Mouse (Mus musculus): ENCODE results near the gene Spata16.
"Not testable (repeated sequence)": the region's sequence is repeated elsewhere in the genome, so short reads cannot be mapped to it uniquely, and the experiment has no call there.

Spata16 gene

GRCm38 (mm10) chr3:26637402-26637801, at the start of gene Spata16:
Gene Spata16, plus strand, starts transcription at chr3:26637620.
- DNase-seq, result no peak

DNA sequence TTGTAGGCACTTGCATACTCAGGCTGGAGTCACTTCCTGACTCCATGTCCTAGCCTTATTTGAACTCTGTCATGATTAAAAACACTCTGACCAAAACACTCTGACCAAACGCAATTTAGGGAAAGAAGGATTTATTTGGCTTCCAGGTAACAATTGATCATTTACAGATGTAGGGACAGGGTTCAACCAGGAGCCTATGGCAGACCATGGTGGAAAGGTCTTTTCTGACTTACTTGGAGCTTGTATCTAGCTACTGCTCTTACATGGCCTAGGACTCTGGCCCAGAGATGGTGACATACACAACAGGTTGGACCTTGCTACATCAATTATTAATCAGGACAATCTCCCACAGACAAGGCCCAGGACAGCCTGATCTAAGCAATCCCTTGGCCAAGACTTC, 32.6 kb upstream of the Spata16 start:
- DNase-seq, result no peak

GRCm38 (mm10) chr3:26608531-26608930, 28.9 kb upstream of the Spata16 start:
- no peak for DNase-seq

GRCm38 (mm10) chr3:26639214-26639613, 1.8 kb downstream of the Spata16 start:
- DNase-seq, result no peak

DNA sequence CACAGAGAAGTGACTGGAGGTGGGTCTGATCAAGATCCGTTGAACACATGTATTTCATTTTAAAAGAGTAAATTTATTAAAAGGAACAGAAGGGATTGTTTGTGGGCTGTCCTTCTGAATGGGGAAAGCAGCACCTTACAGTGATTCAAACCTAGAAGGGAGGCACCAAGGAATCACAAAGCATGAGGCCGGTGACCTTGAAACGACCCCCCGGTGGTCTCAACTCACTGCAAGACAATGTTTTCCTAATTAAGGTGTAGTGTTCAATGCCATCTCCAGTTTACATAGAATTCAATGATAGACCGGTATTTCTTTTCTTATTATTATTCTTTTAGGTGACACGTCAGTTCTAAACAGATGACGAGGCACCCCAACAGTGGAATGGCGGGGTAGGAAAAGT, 2.4 kb downstream of the Spata16 start:
- DNase-seq, result no peak

DNA sequence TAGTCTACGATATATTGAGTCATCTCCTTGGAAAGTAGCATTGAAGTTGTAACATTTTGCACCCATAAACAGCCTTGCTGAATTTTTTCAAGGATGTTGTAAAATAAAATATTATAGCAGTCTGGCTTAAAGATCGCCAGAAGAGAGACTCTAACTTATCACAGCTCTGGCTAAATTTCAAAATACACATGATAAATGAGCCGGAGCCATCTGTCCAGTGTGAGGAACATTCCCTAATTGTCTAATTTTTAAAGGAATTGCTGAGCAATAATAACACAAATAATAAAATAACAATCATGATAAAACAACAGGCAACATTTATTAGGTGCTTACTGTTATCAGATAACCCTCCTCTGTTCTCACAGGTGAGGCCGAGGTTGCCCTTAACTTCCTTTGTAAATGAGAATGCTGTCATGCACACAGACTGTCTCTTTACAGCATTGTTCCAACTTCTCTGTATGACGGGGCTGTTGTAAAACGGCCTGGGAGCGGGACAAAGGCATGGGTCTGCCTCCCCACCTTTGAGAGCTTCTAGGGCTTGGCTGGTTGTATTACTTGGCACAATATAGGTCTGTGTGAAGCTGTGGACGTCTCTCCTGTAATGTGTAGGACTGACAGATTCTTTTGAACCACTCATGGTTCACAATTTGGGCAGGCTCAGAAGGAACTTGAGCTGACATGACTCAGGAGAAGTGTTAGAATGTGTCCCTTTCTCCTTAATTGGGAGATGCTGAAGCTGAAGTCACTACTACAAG, 3.1 kb downstream of the Spata16 start:
- DNase-seq, result no peak

GRCm38 (mm10) chr3:26641351-26642249, 4.2 kb downstream of the Spata16 start:
- no peak for DNase-seq

GRCm38 (mm10) chr3:26644136-26644535, 6.7 kb downstream of the Spata16 start:
- no peak for DNase-seq

DNA sequence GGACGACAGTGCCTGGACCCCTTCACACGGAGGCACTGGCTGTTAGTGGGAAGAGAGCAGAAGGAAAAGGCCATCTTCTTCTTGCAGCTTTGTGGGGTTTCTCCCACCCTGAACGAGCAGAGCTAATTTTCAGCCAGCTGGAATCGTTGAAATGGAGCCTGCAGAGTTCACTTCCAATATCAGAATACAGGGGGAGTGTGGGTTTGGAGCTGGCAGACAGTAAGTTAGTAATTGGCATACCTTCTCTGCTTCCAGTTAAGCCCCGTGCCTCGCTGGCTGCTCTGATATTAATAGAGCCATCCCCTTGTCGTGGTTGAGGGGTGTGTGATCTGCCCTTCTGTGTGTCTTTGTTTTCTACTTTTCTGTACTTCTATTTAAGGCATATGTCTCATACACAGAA, 9.4 kb downstream of the Spata16 start:
- no peak for DNase-seq

DNA sequence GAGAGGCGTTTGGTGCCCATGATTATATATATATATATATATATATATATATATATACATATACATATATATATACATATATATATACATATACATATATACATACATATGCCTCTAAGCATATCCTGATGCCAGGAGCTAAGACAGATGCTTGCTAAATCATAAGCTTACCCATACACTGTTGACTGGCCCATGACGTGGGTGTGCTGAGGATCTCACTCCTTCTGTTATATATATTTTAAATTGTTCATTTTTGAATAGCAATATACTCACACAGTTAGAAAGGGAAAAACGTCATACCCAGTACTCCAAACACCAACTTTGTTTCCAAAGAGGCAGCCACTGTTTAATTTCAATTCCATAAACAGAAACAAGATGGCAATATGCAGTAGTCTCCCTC, 48.4 kb downstream of the Spata16 start:
- DNase-seq, result no peak

DNA sequence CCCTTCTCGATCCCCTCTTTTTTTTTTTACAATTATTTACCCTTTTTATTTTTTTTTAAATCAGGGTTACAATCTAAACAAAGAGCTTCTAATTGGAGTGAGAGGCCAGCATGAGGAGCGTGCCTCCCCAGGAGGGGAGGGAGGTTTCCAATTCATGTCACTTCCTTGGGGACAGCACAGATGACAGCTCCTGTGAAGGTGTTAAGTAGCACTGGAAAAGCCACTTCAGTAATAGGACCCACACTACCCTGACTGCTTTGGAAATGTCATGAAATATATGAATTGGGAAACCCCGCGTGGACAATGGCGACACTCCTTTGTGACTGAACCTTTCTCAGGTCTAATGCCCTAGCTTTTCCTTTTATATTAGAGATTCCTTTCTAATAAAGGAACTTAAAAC, 72.1 kb downstream of the Spata16 start:
- DNase-seq, result not testable (repeated sequence)

- DNase-seq, result no peak
These were observed 90.1 kb downstream of the Spata16 start for GRCm38 (mm10) chr3:26727526-26727925.

DNA sequence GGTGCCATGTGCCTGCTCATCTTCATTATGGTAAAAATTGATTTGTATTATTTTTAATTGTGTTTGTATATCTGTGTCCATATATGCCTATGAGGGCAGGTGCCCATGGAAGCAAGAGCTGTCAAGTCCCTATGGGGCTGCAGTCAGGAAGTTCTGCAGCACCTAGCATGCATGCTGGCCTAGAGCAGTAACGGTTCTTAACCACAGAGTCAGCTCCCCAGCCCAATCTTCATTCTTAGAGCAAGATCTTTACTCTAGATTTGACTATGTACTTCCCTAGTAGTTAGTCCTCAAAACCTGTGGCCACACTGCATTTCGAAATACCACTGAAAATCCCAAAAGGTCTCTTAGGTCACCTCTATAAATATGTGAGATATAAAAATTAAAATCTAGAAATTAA, 113.1 kb downstream of the Spata16 start:
- DNase-seq, result no peak

DNA sequence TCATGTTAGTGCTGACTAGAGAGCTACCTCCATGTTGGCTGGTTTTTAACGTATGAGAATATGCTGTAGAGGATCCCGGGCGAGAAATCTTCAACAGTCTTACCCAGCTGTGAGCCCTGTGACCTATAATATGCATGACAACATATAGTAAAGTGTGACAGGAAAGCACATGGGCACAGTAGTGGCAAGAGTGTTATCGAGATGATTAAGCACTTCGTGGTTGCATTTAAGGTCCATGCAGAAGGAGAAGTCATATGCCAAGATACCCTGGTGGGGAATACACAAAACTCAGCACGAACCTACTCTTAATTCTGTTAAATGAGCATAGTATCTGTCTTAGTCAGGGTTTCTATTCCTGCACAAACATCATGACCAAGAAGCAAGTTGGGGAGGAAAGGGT, 115.0 kb downstream of the Spata16 start:
- no peak for DNase-seq

DNA sequence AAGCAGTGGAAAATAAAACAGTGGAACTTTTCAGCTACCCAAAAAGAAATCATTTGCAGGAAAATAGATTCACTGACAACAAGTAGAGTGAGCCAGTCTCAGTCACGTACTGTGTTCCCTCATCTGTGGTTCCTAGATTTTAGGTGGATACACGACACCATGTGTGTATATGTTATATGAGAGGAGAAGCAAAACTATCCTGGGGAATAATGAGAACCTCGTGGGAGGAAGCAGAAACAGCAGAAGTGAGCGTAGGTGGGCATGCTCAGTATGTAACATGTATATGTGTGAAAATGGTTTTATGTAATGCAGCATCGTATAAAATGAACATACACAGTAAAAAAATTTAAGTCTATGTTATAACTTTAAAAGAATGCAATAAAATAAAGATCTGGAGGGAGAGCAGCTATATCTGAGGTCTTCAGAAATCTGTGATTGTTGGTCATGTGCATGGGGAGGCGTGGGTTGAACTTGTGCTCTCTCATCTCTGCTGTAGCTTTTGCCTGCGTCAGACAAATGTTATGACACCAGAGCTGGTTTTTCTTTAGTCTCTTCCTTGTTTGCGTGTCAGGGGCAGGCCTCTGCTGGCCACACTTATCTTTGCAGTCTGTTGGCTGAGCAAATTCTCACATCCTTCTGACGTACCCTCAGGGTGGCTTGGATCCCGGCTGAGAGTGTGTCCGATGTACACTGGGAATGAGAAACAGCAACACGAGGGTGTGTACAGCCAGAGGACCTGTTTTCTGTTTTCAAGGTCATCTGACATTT, 156.1 kb downstream of the Spata16 start:
- DNase-seq, result no peak

- no peak for DNase-seq
These were observed 158.6 kb downstream of the Spata16 start for GRCm38 (mm10) chr3:26795851-26796538.

DNA sequence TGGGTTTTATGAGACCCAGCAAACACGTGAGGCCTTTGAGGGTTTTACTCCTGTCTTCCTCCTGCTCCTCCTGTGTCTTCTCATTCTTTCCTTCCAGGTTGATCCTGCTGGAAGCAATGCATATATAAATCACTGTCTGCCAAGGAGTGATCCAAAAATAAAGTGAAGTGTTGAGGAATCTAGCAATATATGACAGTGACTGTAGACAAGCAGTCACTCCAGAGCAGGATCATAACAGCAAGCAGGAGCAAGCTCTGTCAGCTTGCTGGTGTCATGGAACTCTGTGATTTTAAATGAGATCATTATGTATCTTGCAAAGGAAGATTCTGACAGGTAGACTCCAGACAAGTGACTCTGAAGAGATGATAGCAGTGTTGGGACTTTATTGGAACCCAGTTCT, 159.5 kb downstream of the Spata16 start:
- DNase-seq, result no peak

GRCm38 (mm10) chr3:26814307-26814706, 176.9 kb downstream of the Spata16 start:
- DNase-seq, result no peak

DNA sequence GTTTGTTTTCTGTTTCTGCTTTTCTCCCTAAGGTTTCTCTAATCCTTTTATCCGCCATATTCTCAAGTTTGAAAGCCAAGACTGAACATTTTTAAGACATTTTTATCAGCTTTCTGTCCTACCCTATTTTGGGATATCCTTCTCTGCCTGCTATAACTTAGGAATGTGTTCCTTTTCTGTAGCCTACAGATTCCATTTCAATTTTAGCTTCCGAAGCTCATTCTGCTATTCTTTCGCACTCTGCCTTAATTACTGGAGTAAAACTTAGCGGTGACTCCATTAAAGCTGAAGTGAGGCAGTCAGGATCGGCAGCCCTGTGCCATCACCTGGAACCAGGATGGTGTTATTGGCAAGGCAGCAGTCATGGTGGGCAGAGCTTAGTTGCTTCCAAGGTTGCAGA, 178.3 kb downstream of the Spata16 start:
- no peak for DNase-seq

DNA sequence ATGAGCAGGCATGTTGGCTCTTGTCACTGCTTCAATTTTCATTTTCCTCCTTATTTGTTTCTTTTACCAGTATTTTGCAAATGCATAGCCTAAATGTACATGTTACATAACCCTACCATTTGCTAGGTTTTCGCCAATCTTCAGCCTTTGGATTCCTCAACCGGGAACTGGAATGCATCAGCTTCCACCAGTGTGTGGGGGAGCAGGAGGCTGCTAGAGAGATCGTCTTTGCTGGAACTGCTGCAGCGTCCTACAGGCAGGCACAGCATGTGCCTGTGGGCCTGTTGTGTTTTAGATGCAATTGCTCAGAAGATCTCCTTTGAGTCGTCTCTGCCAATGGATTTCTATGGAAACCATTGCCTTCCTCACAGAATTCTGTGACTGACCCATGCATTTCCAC, 182.0 kb downstream of the Spata16 start:
- no peak for DNase-seq

- no peak for DNase-seq
These were observed 189.8 kb downstream of the Spata16 start for GRCm38 (mm10) chr3:26826958-26827839.

DNA sequence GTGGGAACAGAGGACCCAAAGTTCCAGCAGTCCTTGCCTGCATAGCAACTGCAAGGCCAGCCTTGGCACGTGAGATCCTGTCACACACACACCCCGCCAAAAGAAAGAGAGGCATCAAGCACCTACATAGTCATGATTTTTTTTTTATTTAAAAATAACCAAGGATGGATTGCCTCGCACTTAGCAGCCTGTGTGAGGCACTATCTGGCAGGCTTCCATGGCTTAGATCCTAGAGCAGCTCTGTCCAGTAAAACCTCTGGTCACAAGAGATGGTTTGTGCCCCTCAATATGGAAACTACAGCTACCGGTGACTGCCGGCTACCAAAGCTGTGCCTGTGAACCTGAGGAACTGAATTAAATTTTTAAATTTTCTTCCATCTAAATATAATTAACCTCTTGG, 195.5 kb downstream of the Spata16 start:
- no peak for DNase-seq
